Mouse (Mus musculus) liver, embryonic 11.5 days (tissue): ENCODE results near the gene Snx9. TPM values are rescaled to one million over a fixed set of nuclear protein-coding genes. Genes with fewer than 3 reads are reported as not detected.

ENCODE experiments used
- ATAC-seq: fragments of 200-750 bp; cut with Nextera tagmentation; replicated peaks from 2 replicates; pipeline ENCODE4 v1.8.0; 2017; ENCODE audit warnings: moderate number of reproducible peaks, mild to moderate bottlenecking, moderate TSS enrichment, moderate library complexity; ENCODE audit not compliant: low FRiP score
- DNase-seq: peaks from one replicate; pipeline ENCODE4 v3.0.0-alpha.2; 2017; ENCODE audit warnings: low spot score
- H3K27ac ChIP-seq: fragments of 300-500 bp; sonication (generic); 2 replicates; pipeline ENCODE4 v1.5.1; 2014; ENCODE audit warnings: mild to moderate bottlenecking, low read depth, low read length, control low read depth
- H3K27me3 ChIP-seq: fragments of 300-500 bp; sonication (generic); replicated peaks from 2 replicates; pipeline ENCODE4 v1.6.1; 2014; ENCODE audit warnings: low read length, mixed read lengths; ENCODE audit not compliant: control insufficient read depth, insufficient read depth
- H3K36me3 ChIP-seq: fragments of 300-500 bp; sonication (generic); 2 replicates; pipeline ENCODE4 v1.6.1; 2014; ENCODE audit warnings: mild to moderate bottlenecking, low read length, moderate library complexity, mixed read lengths; ENCODE audit not compliant: control insufficient read depth, insufficient read depth
- H3K4me1 ChIP-seq: fragments of 300-500 bp; sonication (generic); replicated peaks from 2 replicates; pipeline ENCODE4 v1.6.1; 2014; ENCODE audit warnings: low read length, mixed read lengths; ENCODE audit not compliant: control insufficient read depth, insufficient read depth
- H3K4me2 ChIP-seq: fragments of 300-500 bp; sonication (generic); 2 replicates; pipeline ENCODE4 v1.6.1; 2014; ENCODE audit warnings: mild to moderate bottlenecking, control low read depth, moderate library complexity
- H3K4me3 ChIP-seq: fragments of 300-500 bp; sonication (generic); 2 replicates; pipeline ENCODE4 v1.5.1; 2014; ENCODE audit warnings: low read depth, low read length, control low read depth
- H3K9ac ChIP-seq: fragments of 300-500 bp; sonication (generic); 2 replicates; pipeline ENCODE4 v1.6.1; 2014; ENCODE audit warnings: low read depth, low read length, control low read depth
- H3K9me3 ChIP-seq: fragments of 300-500 bp; sonication (generic); 2 replicates; pipeline ENCODE4 v1.6.1; 2016; ENCODE audit warnings: low read length, inconsistent platforms, mixed read lengths; ENCODE audit not compliant: control insufficient read depth
- WGBS: fragments of 180-500 bp; shearing (Covaris S2); extraction: QIAGEN DNeasy Blood & Tissue Kit; methylation state at CpG from one replicate; pipeline ENCODE4 v1.1.7; 2014; 5-methylcytosine and 5-hydroxymethylcytosine counted together
- polyA plus RNA-seq: library from polyadenylated mRNA; unstranded; fragments of >200 nt; fragmentation: Nextera tagmentation; extraction: Ambion mirVana; gene quantifications from 2 replicates; pipeline ENCODE4 v1.2.1, GENCODE M21; 2014

Gene Snx9
- polyA plus RNA-seq, 1 experiment from 2014 or later: 31.2 TPM

GRCm38 (mm10) chr17:5856426-5856825, 15.3 kb downstream of the Snx9 start:
- no peak for DNase-seq
- H3K4me3 ChIP-seq: no peak overlapping the region
- no peaks in the 10 kb centered on the region for H3K9me3 ChIP-seq
- ATAC-seq: no peak
- no peak overlapping the region for H3K4me2 ChIP-seq
- H3K9ac ChIP-seq: no peak overlapping the region
- no peaks in the 10 kb centered on the region for H3K4me1 ChIP-seq
- WGBS: 84% methylated on average over 7 of the region's 7 CpGs
- H3K27me3 ChIP-seq: no peaks in the 10 kb centered on the region
- no peak overlapping the region for H3K27ac ChIP-seq
- no peaks in the 10 kb centered on the region for H3K36me3 ChIP-seq

- WGBS: 90% methylated on average over 11 of the region's 11 CpGs
- H3K27ac ChIP-seq: no peak overlapping the region
- H3K36me3 ChIP-seq: no peaks in the 10 kb centered on the region
- DNase-seq (no peak), ATAC-seq (no peak)
- H3K27me3 ChIP-seq: no peaks in the 10 kb centered on the region
- H3K9me3 ChIP-seq: no peaks in the 10 kb centered on the region
- H3K4me2 ChIP-seq: no peak overlapping the region
- no peaks in the 10 kb centered on the region for H3K4me1 ChIP-seq
- no peak overlapping the region for H3K4me3 ChIP-seq
- no peak overlapping the region for H3K9ac ChIP-seq
These were observed 16.1 kb downstream of the Snx9 start for GRCm38 (mm10) chr17:5857206-5857605.

GRCm38 (mm10) chr17:5858209-5858608, 17.1 kb downstream of the Snx9 start:
- H3K27me3 ChIP-seq: no peaks in the 10 kb centered on the region
- H3K4me2 ChIP-seq: no peak overlapping the region
- no peaks in the 10 kb centered on the region for H3K9me3 ChIP-seq
- H3K4me3 ChIP-seq: no peak overlapping the region
- H3K4me1 ChIP-seq: 0 out of 2 replicates have a peak, but pooled peaks cover 3% of the 10 kb centered on the region
- no peak overlapping the region for H3K9ac ChIP-seq
- no peaks in the 10 kb centered on the region for H3K36me3 ChIP-seq
- no peak overlapping the region for H3K27ac ChIP-seq
- DNase-seq (no peak), ATAC-seq (no peak)
- 58% methylated on average over 8 of the region's 8 CpGs for WGBS

- no peak for DNase-seq
- no peaks in the 10 kb centered on the region for H3K9me3 ChIP-seq
- no peaks in the 10 kb centered on the region for H3K27me3 ChIP-seq
- no peaks in the 10 kb centered on the region for H3K36me3 ChIP-seq
- no peak overlapping the region for H3K27ac ChIP-seq
- 0 out of 2 replicates have a peak, but pooled peaks cover 4% of the 10 kb centered on the region for H3K4me1 ChIP-seq
- 54% methylated on average over 6 of the region's 6 CpGs for WGBS
- H3K9ac ChIP-seq: no peak overlapping the region
- ATAC-seq: no peak
- no peak overlapping the region for H3K4me2 ChIP-seq
- H3K4me3 ChIP-seq: no peak overlapping the region
These were observed 21.2 kb downstream of the Snx9 start for GRCm38 (mm10) chr17:5862285-5862684.

GRCm38 (mm10) chr17:5862869-5863268, 21.7 kb downstream of the Snx9 start:
- Histone ChIP-seq H3K27me3 (no peaks in the 10 kb centered on the region), H3K9me3 (no peaks in the 10 kb centered on the region), H3K9ac (no peak overlapping the region), H3K4me2 (no peak overlapping the region), H3K4me3 (no peak overlapping the region), H3K36me3 (no peaks in the 10 kb centered on the region), H3K27ac (no peak overlapping the region), H3K4me1 (peaks cover 8% of the 10 kb centered on the region; the same call in 1 of the 2 replicates)
- ATAC-seq (no peak), DNase-seq (no peak)
- 64% methylated on average over 4 of the region's 4 CpGs for WGBS

GRCm38 (mm10) chr17:5863745-5864144, 22.6 kb downstream of the Snx9 start:
- Histone ChIP-seq H3K4me3 (no peak overlapping the region), H3K27ac (no peak overlapping the region), H3K9ac (no peak overlapping the region), H3K4me1 (peaks cover 16% of the 10 kb centered on the region), H3K4me2 (no peak overlapping the region), H3K27me3 (no peaks in the 10 kb centered on the region), H3K36me3 (no peaks in the 10 kb centered on the region), H3K9me3 (no peaks in the 10 kb centered on the region)
- WGBS: 92% methylated on average over 5 of the region's 5 CpGs
- DNase-seq (no peak), ATAC-seq (no peak)

- Histone ChIP-seq H3K9me3 (no peaks in the 10 kb centered on the region), H3K4me3 (no peak overlapping the region), H3K9ac (no peak overlapping the region), H3K36me3 (no peaks in the 10 kb centered on the region), H3K4me2 (no peak overlapping the region), H3K27me3 (no peaks in the 10 kb centered on the region), H3K4me1 (peaks cover 19% of the 10 kb centered on the region), H3K27ac (no peak overlapping the region)
- no peak for DNase-seq
- WGBS: 52% methylated on average over 6 of the region's 6 CpGs
- ATAC-seq: no peak
These were observed 26.3 kb downstream of the Snx9 start for GRCm38 (mm10) chr17:5867456-5867855.

GRCm38 (mm10) chr17:5868319-5869031, 27.3 kb downstream of the Snx9 start:
- DNase-seq (no peak), ATAC-seq (no peak)
- Histone ChIP-seq H3K27ac (0 out of 2 replicates have a peak overlapping the region, but pooled peaks have one; percentile 25), H3K4me1 (peaks cover 15% of the 10 kb centered on the region), H3K4me2 (no peak overlapping the region), H3K27me3 (no peaks in the 10 kb centered on the region), H3K4me3 (no peak overlapping the region), H3K36me3 (no peaks in the 10 kb centered on the region), H3K9me3 (no peaks in the 10 kb centered on the region), H3K9ac (no peak overlapping the region)
- 74% methylated on average over 7 of the region's 7 CpGs for WGBS

- Histone ChIP-seq H3K27me3 (no peaks in the 10 kb centered on the region), H3K4me1 (peaks cover 17% of the 10 kb centered on the region), H3K36me3 (no peaks in the 10 kb centered on the region), H3K27ac (no peak overlapping the region), H3K4me2 (no peak overlapping the region), H3K9ac (no peak overlapping the region), H3K4me3 (no peak overlapping the region), H3K9me3 (no peaks in the 10 kb centered on the region)
- ATAC-seq (no peak), DNase-seq (no peak)
- WGBS: 78% methylated on average over 3 of the region's 3 CpGs
These were observed 28.3 kb downstream of the Snx9 start for GRCm38 (mm10) chr17:5869461-5869860.
